Mouse (Mus musculus) cerebellum, postnatal 14 days (tissue): ENCODE measurements at regions not wholly inside any gene's neighbourhood (a gene's known extent, or its start where the extent isn't known, plus 50 kb on each side); places are given as distances from the start of the nearest gene placed in this dataset.
A peak's percentile ranks its signal among the peaks of the same experiment; 100 is the strongest.
"Not testable (repeated sequence)": the region's sequence is repeated elsewhere in the genome, so short reads cannot be mapped to it uniquely, and the experiment has no call there.

Source experiments
- DNase-seq, 2 experiments: peaks; one replicate each; pipeline ENCODE4 v3.0.0; 2021; ENCODE audit warnings: mixed read lengths in 2 of 2

DNA sequence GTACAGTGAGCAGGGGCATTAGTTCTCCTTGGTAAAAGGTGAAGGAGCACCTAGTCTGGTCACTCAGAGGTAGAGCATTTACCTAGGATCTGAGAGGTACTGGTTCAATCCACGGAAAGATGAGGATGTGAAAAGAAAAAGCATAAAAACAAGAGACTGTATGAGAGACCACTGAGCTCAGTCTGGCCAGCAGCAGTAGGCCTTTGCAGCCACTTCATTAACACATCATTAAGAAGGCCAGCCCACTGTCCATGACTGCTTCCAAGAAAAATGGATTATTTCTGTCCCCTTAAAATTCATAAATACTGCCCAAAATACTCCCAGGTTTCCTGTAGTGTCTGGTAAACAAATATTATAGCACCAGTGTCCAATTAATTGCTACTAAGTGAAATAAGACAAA lies 499.3 kb upstream of the 4930578C19Rik start:
- no peak for DNase-seq

DNA sequence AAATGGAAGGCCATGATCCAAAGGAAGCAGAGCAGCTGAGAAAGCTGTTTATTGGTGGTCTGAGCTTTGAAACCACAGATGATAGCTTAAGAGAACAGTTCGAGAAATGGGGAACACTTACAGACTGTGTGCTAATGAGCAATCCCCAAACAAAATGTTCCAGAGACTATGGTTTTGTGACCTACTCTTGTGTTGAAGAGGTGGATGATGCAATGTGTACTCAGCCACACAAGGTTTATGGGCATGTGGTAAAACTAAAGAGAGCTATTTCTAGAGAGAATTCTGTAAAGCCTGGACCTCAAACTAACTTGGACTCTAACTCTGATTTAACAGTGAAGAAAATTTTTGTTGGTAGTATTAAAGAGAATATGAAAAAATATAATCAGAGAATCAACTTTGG lies 481.4 kb upstream of the 4930578C19Rik start:
- no peak for DNase-seq

DNA sequence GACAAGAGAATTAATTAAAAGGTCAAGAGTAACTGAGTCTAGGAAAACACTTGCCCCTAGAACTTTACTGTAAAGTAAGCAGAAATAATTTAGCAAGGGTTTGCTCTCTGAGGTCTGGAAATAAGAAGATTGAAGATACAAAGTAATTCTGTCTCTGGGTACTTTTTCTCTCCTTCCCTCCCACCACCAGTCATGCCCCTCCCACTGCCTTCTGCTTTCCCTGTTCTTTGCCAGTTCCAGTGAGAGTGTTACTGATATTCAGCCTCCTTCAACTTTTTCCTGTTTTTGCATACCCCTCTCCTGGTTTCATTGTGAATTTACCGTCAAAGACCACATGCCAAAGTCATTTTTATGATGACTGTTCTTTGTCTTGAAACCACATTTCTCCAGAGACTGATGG lies 472.1 kb upstream of the 4930578C19Rik start:
- DNase-seq, result no peak

DNA sequence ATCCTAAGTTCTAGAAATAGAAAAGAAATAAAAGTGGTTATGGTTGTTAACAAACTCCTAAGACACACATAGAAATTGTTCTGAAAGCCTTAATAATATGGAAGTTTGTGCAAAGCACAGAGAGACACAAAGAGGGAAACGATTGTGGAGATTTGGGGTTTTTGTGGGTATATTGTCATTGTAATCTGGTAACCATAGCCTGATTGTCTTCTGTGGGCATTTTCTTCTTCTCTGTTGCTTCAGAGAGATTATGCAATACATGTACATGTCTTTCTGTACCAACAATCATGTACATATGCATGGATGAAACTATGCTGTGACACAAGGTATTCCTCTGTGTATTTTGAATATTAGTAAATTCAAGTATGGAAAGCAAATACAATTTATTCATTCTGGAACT lies 461.9 kb upstream of the 4930578C19Rik start:
- no peak for DNase-seq

DNA sequence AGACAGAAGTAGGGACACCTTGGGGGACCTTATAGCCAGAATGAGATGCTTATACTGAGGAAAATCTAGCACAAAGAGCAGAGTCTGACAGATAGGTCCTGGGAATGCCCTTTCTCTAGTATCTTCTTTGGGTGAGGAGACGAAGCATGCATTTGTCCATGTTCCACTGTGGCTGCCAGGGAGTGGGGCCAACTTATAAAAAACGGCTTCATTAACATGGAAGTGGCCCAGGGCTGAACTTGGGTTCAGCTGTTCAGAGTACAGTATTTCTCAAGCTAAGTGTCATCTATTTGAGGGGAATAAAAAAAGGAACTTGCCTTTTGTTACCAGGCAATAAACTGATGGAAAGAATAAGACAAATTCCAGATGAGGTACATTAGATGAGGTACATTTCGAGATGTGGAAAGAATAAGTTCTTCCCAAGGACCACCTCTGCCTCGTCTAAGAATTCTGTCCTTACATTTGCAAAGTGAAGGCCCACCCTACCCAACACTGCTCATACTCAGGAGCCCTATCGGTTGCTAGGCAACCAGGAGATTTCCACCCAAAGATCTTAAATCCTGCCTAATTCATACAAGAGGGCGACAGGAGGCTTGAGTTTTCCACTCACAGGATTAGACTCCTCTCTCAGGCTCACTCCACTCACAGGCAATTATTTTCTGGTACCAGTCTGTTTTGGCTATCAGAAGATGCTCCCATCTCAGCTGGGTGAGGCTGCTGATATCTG lies 460.3 kb upstream of the 4930578C19Rik start:
- DNase-seq, result no peak

DNA sequence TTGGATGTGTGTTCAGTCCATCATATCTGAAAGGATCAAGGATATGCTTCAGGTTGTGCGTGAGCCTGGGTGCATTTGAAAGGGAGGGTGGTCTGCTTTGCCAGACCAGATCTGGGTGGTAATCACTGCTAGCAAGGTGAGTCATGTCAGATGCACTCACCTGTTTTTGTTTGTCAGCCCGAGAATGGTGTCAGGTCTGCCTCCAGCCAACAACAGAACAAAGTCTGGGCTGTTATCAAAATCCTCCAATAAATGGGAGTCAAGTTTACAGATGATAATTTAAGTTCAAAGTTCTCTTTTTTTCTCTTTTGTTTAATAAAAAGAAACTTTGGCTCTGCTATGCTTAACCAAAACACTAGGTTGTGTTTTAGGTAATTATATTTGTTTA lies 421.6 kb upstream of the 4930578C19Rik start:
- DNase-seq, result no peak

DNA sequence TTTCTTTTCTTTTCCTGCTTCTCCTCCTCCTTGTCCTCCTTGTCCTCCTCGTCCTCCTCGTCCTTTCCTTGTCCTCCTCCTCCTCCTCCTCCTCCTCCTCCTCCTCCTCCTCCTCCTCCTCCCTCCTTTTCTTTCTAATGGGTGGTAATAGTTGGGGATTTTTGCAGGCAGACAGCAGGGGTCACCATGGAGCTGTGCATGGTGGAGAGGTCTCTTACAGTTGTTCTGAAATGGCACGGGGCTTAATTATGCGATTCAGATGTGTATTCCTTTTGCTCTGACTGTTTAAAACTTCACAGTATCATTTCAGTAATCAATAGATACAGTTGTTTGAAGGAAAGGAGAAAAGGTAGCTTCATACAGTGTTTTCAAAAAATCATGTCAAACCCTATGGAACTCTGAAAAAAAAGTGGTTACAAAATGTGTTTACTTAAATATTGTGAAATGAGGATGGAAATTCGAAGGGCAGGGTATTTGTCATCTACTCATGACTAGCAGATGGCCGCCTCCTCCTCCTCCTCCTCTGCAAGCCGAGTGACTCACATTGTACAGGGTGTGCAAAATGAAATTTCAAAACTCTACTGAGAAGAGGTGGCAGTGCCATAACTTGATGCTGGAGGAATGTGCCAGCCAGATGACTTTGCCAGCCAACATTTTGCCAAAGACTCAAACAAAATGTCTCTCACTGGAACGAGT lies 421.0 kb upstream of the 4930578C19Rik start:
- peak; percentile 0 to 2 for DNase-seq

DNA sequence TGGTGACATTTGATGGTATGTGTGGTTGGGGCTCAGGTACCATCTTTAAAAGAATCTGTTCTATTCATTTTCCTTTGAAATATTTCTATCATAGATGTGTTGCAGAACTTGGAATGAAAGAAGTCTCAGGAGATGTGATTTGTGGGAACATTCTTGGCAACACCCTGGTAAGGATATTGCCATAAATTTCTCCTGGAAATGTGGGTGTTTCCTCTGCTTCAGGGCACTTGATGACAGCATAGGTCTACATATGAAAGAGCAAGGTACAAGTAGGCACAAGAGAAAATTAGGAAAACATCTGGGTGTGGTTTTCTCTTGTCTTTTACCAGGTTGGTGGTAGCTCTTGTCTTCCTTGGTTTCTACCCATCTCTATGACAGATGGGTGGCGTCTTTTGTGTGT lies 414.5 kb upstream of the 4930578C19Rik start:
- no peak for DNase-seq

DNA sequence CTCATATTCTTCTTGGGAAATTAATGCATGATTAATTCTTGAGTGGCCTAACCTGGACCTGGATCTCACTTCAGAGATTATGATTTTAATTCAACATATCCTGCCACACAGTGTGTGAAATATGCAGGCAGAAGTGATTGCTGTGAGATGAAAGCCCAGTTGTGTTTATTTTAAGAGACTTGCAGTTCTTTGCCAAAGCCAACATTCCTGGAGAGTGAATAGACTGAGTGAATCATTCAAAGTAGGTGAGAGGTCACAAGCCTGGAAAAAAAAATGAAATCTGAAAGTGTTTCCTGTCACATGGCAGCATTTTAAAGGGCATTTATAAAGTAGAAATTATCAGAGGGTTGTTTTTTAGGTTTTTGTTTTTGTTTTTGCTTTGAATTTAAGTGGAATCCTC lies 412.9 kb upstream of the 4930578C19Rik start:
- no peak for DNase-seq

DNA sequence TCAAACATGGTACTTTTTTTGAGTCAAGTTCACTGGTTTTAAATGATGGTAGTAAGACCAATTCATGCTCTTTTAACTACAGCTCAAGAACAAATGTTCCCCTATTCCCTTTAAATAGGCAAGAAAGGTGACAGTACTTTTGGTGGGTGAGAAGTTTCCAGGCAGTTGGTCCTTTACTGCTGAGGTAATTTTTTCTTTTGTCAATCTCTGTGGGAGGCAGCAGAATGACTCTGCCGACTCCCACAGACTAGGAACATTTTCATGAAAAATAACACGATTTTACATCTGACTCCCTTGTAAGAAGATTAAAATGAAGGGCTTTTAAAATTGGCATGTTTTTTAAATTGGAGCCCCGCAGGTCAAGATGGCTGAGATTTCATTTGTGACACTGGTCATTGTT lies 377.5 kb upstream of the 4930578C19Rik start:
- no peak for DNase-seq

DNA sequence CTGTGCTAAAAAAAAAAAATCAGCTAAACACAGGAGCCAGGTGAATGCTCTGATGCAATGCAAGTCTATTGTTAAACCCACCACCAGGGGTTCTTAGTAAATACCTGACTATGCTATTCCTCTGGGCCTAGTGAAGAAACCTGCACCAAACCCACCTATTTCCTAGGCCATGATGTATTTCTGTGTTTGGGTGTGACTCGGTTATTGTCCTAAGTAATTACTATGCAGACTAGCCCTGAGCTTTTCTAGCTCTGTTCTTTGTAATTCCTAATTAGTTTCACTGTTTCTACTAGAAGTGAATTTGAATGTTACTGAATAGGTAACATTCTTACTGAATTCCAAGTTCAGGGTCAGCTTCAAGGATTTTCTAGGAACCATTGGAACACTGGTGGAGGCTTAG lies 363.8 kb upstream of the 4930578C19Rik start:
- DNase-seq, result not testable (repeated sequence)

DNA sequence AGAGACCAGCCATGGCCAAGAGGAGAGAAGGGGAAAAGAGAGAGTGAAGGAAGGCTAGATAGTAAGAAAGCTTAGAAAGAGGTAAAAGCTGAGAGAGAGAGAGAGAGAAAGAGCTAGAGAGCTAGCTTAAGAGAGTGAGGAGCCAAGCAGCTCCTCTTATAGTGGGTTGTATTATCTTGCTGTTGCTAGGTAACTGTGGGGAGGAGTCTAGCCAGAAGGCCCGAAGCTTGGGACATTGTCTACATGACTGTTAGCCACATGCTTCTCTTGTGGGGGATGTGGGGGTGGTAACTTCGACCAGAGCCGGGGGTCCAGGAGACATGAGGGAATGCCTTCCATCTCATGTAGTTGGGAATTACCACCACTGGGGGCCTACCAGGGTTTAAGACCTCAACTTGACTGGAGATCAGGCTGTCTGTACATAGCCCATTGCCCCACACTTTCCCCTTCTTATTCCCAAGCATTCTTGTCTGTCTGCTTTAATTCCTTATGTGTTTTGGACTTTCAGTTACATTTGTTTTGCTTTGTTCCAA lies 353.3 kb upstream of the 4930578C19Rik start:
- no peak for DNase-seq
